Mouse (Mus musculus): ENCODE results near the gene Cnnm2.

GRCm38 (mm10) chr19:46822491-46822890 lies 61.1 kb downstream of the Cnnm2 start:
- TF ChIP-seq ZC3H11A (IDR thresholded peaks at IDR 0.05; ENCODE audit: borderline replicate concordance, low read depth, low read length): no peak
- no peak for TF ChIP-seq CHD2 (IDR thresholded peaks at IDR 0.05; ENCODE audit: low read depth, low read length)

Measured in ES-E14 (cell line).